Mouse (Mus musculus): ENCODE results near the gene Nptx1.
A peak's percentile ranks its signal among the peaks of the same experiment; 100 is the strongest.

- TF ChIP-seq CTCF (IDR thresholded peaks at IDR 0.05; ENCODE audit: borderline replicate concordance, control insufficient read depth, extremely low read depth, insufficient read depth, low read length, poor library complexity): 0 out of 2 replicates have a peak, but pooled peaks have one; percentile 7
- TF ChIP-seq POLR2A (IDR thresholded peaks at IDR 0.05; ENCODE audit: control insufficient read depth, extremely low read depth, insufficient read depth, low read length, poor library complexity): no peak
These were observed 15.6 kb upstream of the Nptx1 start for GRCm38 (mm10) chr11:119563166-119563565.
